Mouse (Mus musculus) myocyte (in vitro differentiated cells): ENCODE results near the gene Calml4.

ENCODE experiments used
- MYOD1 ChIP-seq, 3 experiments: IDR thresholded peaks; one replicate each; pipeline ENCODE4 v1.6.1; 2011; ENCODE audit warnings: control low read depth in 2 of 3, low read depth in 2 of 3, mild to moderate bottlenecking in 2 of 3, moderate library complexity in 1 of 3; ENCODE audit not compliant: insufficient read length in 2 of 3, control insufficient read depth in 1 of 3
- POLR2AphosphoS2 ChIP-seq: IDR thresholded peaks from one replicate; pipeline ENCODE4 v1.6.1; 2011; ENCODE audit warnings: low read depth, control low read depth; ENCODE audit not compliant: insufficient read length
- TCF12 ChIP-seq: IDR thresholded peaks from one replicate; pipeline ENCODE4 v1.6.1; 2011; ENCODE audit warnings: mild to moderate bottlenecking, control low read depth; ENCODE audit not compliant: poor library complexity, insufficient read depth, severe bottlenecking
- USF1 ChIP-seq: IDR thresholded peaks from one replicate; pipeline ENCODE4 v1.6.1; 2011; ENCODE audit warnings: low read depth, mild to moderate bottlenecking, control low read depth, moderate library complexity

DNA sequence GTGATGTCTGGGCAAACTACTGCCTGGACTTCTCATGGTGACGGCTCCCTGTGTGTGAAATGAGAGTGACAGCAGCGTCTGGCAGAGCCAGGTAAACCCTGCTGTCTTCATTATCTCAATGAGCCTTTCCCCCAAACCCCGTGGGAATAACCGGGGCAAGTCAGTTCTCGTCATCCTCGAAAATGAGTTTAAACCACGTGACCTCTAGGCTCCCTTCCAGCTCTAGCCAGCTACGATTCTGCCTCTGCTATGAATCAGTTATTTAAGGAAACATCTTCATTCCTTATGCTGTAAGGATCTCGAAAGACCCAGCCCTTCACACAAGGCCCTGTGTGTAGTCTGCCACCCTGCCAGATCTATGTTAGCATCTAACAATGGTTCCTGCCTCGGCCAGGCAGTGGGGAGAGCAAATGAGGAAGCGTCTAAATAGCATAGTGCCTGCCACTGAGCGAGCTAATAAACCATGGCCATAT, 40.7 kb upstream of the Calml4 start:
- TF ChIP-seq USF1, result peak; percentile 93
- no peak for TF ChIP-seq TCF12
- TF ChIP-seq POLR2AphosphoS2, result no peak
- TF ChIP-seq MYOD1 (IDR thresholded peaks at IDR 0.05; ENCODE audit: control insufficient read depth in 1 of 3, insufficient read length in 2 of 3, low read depth in 2 of 3), result peak in 2 of 3 experiments; percentile 53 to 77
